17 mouse cellular contexts compared by ENCODE assay signal in the genomic region with DNA sequence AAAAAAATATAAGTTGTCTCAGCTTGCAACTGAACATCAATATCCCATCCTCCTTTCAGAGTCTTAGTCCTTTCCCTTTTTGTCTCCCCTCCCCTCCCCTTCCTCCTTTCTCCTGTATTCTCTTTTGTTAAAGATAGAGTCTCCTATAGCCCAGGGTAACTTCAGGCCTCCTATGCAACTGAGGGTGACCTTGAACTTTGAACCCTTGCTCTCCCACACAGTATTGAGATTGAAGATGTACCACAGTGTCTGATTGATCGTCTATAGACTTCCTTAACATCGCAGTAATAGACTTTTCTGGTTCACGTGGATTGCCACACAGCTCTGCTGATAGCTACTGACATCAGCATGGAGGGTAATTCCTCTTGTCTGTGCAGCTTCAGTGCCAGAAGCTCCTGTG.
"Had no signal": no experiment of that assay in that cellular context is flagged by ENCODE, and none has a peak within 500 bp of the region (broad histone marks: within the 10 kb centered on the region; RNA-seq: fewer than 3 reads in every experiment).

No protein-coding gene starts in this region.

- H3K4me1 ChIP-seq: midbrain, embryonic 12.5 days; neural tube, embryonic 13.5 days had no signal

- H3K27ac ChIP-seq: midbrain, embryonic 10.5 days; midbrain, embryonic 12.5 days; neural tube, embryonic 13.5 days; neural tube, embryonic 15.5 days had no signal

- H3K4me3 ChIP-seq: midbrain, embryonic 10.5 days; midbrain, embryonic 12.5 days; myocyte; neural tube, embryonic 13.5 days; neural tube, embryonic 15.5 days had no signal

- DNase-seq: lung, adult 18-20 months; lung, embryonic 14.5 days; lung, postnatal 10 days; lung, postnatal 4 days; midbrain, embryonic 14.5 days; right cerebral cortex, postnatal 25 days; right cerebral cortex, postnatal 4 days; spleen, adult 18-20 months; thymus, adult 18-20 months; thymus, postnatal 14 days; thymus, postnatal 36 days had no signal

- H3K9ac ChIP-seq: lung, embryonic 14.5 days; midbrain, embryonic 12.5 days; neural tube, embryonic 13.5 days; neural tube, embryonic 15.5 days had no signal

- H3K4me2 ChIP-seq: lung, embryonic 14.5 days; midbrain, embryonic 12.5 days; neural tube, embryonic 13.5 days; neural tube, embryonic 15.5 days had no signal

- H3K36me3 ChIP-seq: neural tube, embryonic 13.5 days; neural tube, embryonic 15.5 days had no signal

- H3K27me3 ChIP-seq: midbrain, embryonic 12.5 days; neural tube, embryonic 13.5 days; neural tube, embryonic 15.5 days had no signal

- H3K9me3 ChIP-seq: midbrain, embryonic 10.5 days; midbrain, embryonic 12.5 days; neural tube, embryonic 13.5 days; neural tube, embryonic 15.5 days had no signal

- ATAC-seq: midbrain, embryonic 16.5 days had no signal
